Mouse (Mus musculus): Measurements from ENCODE around the gene Mfng.

The Mfng gene

GRCm38 (mm10) chr15:78773290-78773729, at the start of gene Mfng:
Mfng (minus strand) TSS chr15:78773475.
- DNase-seq, result peak; percentile 58

DNA sequence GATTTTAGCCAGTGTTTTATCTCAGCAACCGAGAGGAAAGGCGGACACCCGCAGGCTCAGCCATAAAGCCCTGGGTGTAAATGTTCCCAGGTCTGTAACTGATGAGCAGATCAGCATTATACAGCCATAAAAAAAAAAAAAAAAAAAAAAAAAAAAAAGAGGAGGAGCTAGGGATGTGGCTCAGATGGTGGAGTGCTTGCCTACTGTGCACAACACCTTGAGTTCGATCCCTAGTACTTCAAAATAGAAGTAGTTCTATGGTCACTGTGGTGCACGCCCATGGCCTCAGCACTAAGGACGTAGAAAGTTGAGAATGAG, 42.8 kb upstream of the Mfng start:
- no peak for DNase-seq

DNA sequence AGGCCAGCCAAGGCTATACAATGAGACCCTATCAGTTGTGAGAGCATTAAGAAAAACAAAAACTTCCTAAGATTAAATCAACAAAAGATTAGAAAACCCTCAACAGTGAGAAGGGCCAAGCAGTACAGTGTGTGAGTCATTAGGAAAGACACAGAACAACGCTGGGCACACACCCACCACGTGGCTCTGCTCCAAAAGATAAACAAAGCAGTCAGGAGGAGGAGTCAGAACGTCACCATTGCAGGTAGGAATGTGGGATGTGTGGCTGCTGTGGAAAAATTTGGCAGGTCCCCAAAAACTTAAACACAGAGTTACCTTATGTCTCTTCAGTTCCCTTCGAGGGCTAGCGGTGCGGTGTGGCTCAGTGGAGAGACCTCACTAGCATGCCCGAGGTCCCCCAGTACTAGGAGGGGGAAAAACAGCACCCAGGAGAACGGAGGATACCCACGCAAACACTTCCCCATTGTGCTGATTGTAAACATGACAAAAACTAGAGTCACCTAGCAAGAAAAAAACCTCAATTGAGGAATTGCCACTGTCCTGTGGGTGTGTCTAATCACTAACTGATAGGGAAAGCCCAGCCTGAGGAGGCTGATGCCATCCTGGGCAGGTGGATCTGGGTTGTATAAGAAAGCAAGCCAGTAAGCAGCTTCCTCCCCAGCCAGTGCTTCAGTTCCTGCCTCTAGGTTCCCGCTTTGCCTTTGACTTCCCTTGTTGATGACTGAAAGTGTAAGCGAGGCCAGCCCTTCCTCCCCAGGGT, 42.2 kb upstream of the Mfng start:
- DNase-seq, result no peak

GRCm38 (mm10) chr15:78813603-78814002, 40.3 kb upstream of the Mfng start:
- DNase-seq, result no peak

DNA sequence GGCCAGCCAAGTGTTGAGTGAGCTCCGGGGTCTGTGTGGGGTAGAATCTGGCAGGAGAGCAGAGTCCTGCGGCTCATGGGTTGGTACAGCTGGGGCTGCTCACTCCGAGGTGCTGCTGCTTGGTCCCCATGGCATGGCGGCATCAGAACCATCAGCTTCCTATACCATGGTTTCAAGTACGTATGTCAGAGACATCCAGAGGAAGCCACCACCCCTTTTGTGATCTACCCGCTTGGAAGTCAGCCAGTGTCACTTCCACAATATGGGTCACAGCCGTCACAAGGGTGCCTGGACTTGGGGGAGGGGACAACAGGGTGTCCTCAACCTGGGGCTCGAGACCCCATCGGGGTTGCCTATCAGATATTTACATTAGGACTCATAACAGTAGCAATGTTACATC, 36.9 kb upstream of the Mfng start:
- DNase-seq, result no peak

DNA sequence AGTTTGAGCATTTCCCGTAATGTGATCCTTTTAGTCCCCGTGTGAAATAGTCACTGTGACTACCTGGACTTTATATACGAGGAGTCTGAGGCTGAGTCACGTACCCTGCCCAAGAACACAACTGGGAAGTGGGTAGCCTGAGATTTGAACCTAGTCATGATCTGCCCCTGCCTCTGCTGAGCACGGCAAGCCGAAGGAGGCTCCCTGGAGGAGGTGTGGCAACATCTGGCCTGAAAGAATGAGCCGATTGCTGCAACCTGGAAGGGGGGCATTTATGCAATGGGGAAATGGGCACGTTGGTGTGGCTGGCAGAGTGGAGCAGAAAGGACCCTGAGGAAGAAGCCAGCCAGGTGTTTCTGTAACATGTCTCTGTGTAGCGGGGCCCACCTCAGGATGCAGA, 36.5 kb upstream of the Mfng start:
- DNase-seq, result no peak

- no peak for DNase-seq
Measured at GRCm38 (mm10) chr15:78808980-78809379, 35.7 kb upstream of the Mfng start.

GRCm38 (mm10) chr15:78807141-78807540, 33.9 kb upstream of the Mfng start:
- no peak for DNase-seq

GRCm38 (mm10) chr15:78806614-78807013, 33.3 kb upstream of the Mfng start:
- no peak for DNase-seq

- no peak for DNase-seq
Measured at GRCm38 (mm10) chr15:78805351-78805750, 32.1 kb upstream of the Mfng start.

DNA sequence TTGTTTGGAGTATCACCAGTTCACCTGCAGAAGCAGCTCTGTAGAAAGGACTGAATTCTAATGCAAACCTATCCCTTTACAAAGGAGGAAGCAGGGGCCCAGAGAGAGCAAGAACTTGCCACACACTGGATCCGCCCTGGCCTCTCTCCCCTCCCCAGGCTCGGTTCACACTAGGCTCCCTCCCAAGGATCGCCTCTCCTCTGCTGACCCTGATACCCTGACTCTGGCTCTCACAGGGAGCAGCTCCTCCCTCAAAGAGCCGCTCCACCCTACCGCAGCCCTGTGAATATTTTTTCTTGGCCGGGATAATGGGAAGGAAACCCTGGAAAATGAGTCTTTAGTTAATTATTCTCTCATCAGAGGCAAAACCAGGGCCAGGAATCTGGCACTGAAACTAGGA, 31.1 kb upstream of the Mfng start:
- no peak for DNase-seq

DNA sequence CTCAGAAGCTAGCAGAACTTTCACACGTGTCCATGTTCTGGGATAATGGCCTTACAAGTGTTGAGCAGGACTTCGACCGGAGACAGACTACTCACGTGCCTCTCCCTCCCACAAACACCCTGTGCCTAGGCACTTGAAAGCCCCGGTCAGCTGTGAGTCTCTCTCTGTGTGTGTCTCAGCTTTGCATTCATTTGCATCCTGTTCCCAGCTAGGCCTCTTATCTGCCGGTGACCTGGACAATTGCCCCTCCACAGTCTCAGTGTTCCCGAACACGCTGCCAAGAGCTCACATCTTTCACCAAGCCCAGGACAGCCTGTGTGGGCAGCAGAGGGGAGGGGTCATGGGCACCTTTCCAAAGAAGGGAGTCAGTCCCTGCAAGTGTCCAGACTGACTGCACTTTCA, 30.2 kb upstream of the Mfng start:
- DNase-seq, result no peak

- DNase-seq, result no peak
Measured at GRCm38 (mm10) chr15:78802776-78803391, 29.6 kb upstream of the Mfng start, which contains the start of gene Card10. Card10 (minus strand) TSS chr15:78803042.

DNA sequence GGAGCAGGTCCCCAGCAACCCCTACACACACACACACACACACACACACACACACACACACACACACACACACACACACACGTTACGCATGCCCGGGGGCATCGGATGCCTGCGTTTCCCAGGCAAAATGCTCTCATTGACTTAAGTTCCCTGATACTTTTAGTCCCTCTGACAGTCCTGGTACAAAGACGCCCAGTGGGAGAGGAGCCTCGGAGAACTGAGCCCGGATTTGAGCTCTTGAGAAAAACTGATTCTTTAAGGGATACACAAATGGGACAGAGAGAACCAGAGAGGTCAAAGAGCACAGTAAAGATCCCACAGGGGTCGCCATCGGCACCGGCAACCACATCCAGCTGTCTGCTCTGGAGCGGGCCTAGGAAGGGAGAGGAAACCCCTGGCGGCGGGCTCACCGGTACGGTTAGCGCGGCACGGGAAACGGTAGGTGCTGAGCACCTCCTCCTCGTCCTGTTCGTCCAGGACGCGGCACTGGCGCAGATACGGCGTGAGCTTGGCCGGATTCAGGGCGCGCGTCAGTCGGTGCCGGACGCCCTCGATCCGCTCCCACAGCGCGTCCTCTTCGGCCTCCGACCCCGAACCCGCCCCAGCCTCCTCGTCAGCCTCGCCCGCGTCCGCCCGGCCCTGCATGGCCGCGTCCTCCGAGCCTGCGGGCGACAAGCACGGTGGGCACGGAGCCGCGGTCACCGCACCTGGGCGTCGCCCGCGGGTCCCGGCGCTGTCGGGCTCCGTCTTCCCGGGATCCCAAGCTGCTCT, 28.9 kb upstream of the Mfng start:
- no peak for DNase-seq

DNA sequence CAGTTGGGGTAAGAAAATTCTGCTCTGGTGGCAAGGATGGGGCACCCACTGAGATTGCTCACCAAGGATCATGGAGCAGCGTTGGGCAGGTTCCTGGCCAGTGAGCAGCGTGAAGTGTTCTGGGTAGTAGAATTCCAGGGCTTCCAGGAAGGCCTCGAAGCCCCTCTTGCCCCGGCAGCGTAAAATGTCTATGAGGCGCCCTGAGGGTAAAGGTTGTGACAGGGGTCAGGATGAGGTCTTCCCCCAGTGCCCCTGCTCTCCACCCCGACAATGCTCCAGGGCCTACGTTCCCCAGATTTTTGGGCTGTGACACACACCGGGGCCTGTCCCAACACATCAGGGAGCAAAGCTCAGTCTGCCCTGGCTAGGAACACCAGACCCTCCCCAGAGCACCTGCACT, 28.3 kb upstream of the Mfng start:
- no peak for DNase-seq

GRCm38 (mm10) chr15:78799029-78799428, 25.8 kb upstream of the Mfng start:
- DNase-seq, result peak; percentile 63

DNA sequence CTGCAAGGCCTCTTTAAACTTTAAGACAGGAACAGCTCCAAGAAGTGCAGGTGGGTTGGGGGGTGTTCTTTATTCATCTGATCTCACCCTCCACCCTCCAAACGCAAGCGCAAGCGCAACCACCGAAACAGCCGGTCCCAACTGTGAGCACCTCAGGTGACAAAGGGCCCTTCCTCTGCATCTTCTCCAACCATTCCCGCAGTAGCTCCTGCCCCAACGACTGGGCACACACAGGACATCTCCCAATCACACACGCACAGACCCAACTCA, 23.7 kb upstream of the Mfng start:
- DNase-seq, result no peak

DNA sequence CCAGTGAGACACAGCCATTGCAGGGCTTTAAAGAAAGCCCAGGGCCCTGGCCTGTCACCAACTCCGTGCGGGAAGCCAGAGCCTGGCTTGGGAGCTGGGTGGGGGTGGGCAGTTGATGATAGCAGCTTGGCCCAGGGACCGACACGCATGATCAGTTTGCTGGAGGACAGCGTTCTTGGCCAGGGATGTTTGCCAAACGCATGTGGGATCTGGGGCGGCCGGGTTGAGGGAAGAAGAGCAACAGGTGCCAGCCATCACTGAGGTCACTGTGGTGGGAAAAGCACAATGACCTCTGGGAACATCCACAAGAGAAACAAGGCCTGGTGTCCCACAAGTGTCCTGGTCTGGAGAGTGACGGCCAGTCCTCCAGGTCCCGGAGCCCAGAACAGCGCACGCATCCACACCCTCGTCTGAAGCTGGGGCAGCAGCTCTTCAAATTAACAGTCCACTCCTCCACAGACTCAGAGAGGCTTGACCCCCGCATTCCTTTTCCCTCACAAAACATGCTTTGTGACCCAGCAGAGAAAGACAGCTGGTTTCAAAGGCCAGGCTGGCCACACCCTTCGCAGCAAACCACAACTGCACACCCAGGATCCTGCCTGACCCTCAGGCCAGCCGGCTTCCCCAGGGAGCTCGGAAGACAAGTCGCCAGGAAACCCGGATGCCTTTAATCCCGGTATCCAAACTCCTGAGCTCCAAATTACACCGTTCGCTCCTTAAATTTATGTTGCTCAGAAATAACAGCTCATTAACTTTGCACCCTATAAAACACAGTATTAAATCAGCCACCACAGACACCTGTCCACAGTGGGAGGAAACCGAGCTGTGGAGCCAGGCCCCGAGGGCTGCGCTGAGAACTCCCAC, 23.2 kb upstream of the Mfng start:
- DNase-seq, result no peak

- DNase-seq, result no peak
Measured at GRCm38 (mm10) chr15:78790990-78791389, 17.7 kb upstream of the Mfng start.

DNA sequence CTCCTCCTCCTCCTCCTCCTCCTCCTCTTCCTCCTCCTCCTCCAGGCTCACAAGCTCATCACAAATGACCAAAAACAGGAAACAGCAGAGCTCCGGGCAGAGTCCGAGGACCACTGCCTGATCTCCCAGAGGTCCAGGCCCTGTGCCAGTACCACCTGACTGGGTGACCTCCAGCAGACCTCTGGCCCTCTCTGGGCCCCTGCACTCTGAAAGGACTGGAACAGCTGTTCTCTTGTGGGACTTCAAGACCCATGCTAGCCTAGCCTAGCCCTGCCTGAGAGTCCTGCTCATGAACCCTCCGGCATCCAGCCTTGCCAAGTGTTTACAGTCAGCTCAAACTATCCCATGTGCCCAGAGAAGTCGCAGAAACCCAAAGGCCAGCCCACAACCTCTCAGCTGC, 17.2 kb upstream of the Mfng start:
- no peak for DNase-seq

DNA sequence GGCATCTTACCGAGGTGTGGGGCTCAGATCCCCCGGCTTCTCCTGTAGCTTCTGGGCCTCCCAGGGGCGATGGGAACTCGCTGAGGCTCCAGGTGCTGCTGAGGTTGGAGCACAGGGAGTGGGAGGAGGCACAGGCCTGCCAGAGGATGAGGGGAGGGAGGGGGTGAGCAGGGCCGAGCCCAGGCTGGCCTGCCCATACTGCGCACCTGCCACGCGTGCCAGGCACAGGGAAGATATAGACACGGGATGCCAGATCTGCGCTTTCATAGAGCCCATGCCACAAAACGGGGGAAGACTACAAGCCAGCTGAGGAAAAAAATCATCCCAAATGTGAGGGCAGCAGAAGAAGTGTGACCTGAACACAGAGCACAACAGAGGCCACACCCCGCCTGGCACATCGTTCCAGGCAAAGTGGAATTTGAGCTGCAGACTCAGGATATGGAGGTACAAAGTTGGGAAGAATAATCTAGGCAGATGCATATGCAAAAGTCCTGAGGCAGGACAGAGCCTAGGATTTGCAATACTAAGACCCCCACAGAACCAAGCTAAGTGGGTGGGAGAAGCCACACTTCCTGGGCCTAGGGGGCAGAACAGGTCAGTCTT, 16.5 kb upstream of the Mfng start:
- no peak for DNase-seq

- DNase-seq, result no peak
Measured at GRCm38 (mm10) chr15:78788042-78788441, 14.8 kb upstream of the Mfng start.

GRCm38 (mm10) chr15:78787287-78787856, 14.1 kb upstream of the Mfng start:
- no peak for DNase-seq

All from right cerebral cortex, postnatal 14 days (tissue).